Mouse (Mus musculus) lung, adult 2 months (tissue): Measurements from ENCODE around the gene Abhd16a.

Experiments
- CTCF ChIP-seq: fragments of 200-500 bp; IDR thresholded peaks from 2 replicates; pipeline ENCODE4 v1.5.1; 2011; ENCODE audit warnings: mild to moderate bottlenecking, low read length, control low read depth; ENCODE audit not compliant: insufficient read depth
- POLR2A ChIP-seq: fragments of 200-500 bp; IDR thresholded peaks from 2 replicates; pipeline ENCODE4 v1.6.1; 2011; ENCODE audit warnings: low read depth, mild to moderate bottlenecking, control low read depth, low read length, borderline replicate concordance; ENCODE audit errors: extremely low read depth

GRCm38 (mm10) chr17:35076507-35077176, 12.4 kb upstream of the Abhd16a start, which contains the start of gene Ly6g6e:
- no peak for TF ChIP-seq POLR2A
- TF ChIP-seq CTCF, result no peak
